Mouse (Mus musculus) c-Kit-positive CD71-positive TER-119-negative erythroid progenitor cells, embryonic 14.5 days (primary cell): ENCODE results near the gene Crtc3.

Source experiments
- DNase-seq: peaks from one replicate; pipeline ENCODE4 v3.0.0-alpha.2; 2013; ENCODE audit warnings: low read depth

Crtc3 gene

DNA sequence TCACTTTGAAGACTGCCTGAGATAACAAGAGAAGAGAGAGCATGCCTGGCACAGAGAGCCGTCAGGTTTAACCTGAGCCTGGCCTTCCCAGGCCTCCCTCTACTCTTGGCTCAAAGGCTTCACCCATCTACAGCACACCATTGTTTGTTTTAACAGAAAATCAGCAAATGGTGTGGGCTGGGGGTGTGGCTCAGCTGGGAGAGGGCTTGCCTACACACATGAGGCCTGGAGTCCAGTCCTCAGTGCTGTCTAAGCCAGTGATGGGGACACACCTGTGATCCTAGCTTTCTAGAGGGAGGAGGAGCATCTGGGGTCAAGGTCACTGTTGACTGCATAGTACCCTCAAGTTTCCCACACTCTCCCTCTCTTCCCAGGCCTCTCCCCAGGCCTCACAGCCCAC lies 6.0 kb downstream of the Crtc3 start:
- no peak for DNase-seq

DNA sequence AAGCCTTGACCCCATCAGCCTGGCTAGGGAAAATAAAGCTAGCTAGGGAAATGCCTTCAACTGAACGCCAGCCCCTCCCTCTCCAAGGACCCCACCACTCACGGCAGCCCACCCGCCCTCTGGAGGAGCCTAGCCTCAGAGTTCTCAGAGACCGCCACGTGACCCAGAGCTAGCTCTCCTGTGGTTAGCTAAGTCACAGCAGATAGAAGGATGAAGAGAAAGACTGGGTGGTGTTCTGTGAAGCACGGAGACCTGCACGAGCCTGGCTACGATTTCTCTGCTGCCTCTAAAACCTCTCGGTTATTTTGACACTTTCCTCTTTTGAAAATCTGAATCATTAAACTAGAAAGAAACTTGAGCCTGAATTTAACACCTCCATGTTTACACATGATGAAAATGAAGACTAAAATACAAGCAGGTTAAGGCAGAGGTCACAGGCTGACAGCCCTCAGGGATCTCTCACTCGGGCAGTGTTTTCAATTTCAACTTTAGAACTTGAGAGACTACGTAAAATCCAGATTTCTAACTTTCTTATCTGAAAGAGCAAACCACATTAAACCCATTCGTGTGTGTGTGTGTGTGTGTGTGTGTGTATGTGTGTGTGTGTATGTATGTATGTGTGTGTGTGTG lies 8.3 kb downstream of the Crtc3 start:
- no peak for DNase-seq

DNA sequence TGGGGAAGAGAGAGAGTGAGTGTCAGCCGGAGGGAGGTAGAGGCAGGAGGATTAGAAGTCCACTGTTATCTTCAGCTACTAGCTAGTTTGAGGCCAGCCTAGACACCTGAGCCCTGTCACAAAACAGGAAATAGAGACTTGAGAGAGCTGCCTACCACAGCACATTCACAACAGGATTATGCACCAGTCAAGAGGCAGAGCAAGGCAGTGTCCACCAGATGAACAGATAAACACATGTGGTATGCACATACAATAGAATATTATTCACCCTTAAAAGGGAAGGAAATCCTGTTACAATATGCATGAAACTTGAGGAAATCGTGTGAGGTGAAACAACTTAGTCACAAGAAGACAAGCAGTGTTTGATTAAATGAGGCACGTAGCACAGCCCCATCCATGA lies 16.4 kb downstream of the Crtc3 start:
- no peak for DNase-seq

GRCm38 (mm10) chr7:80670889-80671288 lies 17.8 kb downstream of the Crtc3 start:
- no peak for DNase-seq

GRCm38 (mm10) chr7:80667190-80667589 lies 21.5 kb downstream of the Crtc3 start:
- no peak for DNase-seq

DNA sequence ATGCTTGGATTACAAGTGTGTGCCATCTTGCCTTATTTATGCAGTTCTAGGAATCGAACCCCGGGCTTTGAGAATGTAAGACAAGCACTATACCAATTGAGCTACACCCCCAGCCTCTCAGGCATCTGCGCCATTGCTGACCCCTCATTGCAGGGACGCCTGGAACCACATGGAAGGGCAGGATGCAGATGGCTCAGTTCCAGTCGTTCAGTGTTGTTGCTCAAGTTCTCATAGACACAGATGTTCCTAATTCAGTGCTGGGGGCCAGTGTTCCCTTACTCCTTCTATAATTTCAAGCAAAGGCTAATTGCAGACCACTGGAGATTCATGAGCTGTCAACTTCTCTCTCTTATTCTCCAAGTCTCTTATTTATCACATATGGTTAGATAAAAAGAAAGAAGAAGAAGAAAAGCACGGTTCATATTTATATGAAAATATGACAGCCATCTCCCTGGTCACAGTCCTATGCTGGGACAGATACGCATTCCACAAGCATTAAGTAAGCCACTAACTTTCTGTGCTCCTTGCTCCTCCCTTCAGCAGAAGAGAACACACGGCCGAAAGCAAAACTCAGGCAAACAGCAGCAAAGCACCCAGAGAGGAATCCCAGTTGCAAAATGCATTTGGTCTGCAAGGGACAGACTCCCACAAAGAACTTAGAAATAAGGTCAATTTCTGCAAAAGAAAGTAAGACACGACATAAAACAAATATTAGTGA lies 22.3 kb downstream of the Crtc3 start:
- DNase-seq, result no peak

- DNase-seq, result no peak
Observed at GRCm38 (mm10) chr7:80661082-80661481, 27.6 kb downstream of the Crtc3 start.

- DNase-seq, result no peak
Observed at GRCm38 (mm10) chr7:80660619-80661018, 28.1 kb downstream of the Crtc3 start.

- no peak for DNase-seq
Observed at GRCm38 (mm10) chr7:80657896-80658295, 30.8 kb downstream of the Crtc3 start.

DNA sequence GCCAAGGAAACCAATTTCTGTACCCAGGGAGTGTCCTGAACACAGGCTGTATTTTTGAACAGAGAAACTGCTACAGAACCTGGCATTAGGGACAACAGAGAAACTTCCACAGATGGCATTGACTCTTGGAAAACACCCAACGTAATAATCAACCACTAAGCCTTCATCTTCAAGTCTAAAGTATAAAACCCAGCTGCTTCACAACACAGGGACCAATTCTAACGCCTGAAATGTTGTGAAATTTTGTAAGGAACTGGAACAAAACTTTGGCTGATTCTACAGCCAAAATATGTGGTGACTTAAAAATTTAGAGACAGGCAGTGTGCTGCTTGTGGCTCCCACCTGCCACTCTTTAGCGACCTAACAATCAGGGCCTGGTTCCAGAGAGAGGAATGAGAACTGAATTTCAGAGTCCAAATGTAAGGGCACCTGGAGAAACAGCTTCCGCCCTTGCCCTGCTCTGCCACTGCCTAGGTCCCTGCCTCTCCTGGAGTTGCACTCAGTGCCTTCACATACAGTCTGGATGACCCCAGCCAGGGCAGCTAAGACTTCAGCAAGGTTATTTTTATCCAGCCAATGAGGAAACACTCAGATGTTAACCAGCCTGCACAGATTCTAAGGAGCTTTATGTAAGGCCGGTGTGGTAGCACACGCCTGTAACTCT lies 33.2 kb downstream of the Crtc3 start:
- no peak for DNase-seq

DNA sequence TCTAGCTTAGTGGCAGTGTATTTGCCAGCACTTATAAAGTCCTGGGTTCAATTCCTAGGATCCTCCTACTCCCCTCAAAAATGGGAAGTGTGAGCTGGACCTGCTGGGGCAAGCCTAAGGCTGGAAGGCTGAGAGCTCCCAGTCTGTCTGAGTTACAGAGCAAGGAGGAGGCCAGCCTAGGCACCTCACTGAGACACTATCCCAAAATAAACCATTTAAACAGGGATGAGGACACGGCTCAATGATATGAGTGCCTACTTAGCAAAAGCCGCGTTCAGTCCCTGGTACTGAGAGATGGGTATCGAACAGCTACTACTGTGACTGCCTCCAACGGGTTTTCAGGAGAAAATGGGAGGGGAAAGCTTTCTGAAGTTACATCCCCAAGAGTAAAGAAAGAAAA lies 33.8 kb downstream of the Crtc3 start:
- DNase-seq, result no peak

- DNase-seq, result no peak
Observed at GRCm38 (mm10) chr7:80654393-80654792, 34.3 kb downstream of the Crtc3 start.

- DNase-seq, result no peak
Observed at GRCm38 (mm10) chr7:80653971-80654370, 34.7 kb downstream of the Crtc3 start.

DNA sequence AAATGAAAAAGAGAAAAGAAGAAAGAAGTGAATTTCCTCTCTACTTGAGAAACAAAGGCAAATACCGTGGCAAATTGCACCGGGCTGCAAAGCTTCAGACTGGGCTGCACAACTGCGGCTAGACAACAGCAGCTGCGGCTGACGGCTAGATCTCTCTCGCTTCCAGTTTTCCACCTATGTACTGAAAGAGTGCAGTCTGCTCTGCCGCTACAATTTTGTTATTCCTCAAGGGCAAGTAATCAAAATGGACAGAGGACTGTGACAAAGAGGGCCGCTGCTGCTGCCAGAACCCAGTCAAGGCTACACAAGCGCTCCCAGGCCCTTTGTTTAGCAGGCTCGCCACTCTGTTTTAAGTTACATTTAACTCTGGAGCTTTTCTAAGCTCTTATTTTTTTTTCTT lies 35.6 kb downstream of the Crtc3 start:
- no peak for DNase-seq

- no peak for DNase-seq
Observed at GRCm38 (mm10) chr7:80652289-80652688, 36.4 kb downstream of the Crtc3 start.

DNA sequence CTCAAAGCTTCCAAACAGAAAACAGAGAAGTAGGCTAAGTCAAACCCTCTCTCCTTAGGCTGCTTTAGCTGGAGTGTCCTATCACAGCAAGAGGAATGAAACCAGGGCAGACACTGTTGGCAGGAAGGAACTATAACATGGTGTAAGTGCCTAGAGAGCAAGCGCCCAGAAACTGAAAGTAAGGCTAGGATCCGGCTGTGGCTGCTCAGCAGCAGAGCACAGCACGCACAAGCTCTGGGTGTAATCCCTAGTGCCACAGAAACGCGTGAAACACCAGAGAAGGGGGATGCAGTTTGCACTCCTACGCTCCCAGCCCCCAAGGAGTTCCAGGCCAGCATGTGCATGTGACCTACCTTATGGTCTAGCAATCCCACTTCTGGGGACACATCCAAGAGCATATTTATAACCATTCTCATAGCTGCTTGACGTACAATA lies 41.2 kb downstream of the Crtc3 start:
- no peak for DNase-seq

DNA sequence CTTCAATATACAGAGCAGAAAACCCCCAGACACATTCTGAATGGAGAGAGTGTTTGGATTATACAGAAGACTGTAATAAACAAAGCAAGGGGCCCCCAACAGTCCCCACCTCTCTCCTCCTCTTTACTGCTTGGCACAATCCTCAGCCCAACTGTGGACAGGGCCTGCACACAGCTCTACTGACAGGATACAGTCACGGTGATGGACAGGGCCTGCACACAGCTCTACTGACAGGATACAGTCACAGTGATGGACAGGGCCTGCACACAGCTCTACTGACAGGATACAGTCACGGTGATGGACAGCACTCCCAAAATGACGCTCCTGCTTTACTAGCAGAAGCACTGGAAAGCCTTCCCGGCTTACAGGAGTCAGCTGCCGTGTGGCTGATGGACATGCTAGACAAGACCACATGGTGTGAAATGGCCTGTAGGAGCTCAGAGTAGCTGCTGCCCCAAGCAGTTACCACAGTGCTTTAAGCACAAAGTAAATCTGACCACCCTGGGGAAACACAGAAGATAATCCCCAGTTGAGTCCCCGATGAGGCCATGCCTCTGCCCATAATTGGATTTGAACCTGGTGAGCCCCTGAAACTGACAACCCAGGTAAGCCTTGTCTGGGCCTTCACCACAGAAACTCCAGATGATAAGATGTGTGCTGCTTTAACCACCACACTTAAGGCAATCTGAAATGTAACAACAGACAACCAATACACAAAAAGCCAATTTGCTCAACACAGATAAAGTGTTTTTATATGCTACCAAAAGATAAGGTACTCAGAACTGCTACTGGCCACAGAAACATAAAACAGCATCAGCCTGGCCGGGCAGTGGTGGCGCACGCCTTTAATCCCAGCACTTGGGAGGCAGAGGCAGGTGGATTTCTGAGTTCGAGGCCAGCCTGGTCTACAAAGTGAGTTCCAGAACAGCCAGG lies 42.3 kb downstream of the Crtc3 start:
- DNase-seq, result no peak

- DNase-seq, result no peak
Observed at GRCm38 (mm10) chr7:80642976-80643666, 45.6 kb downstream of the Crtc3 start.

DNA sequence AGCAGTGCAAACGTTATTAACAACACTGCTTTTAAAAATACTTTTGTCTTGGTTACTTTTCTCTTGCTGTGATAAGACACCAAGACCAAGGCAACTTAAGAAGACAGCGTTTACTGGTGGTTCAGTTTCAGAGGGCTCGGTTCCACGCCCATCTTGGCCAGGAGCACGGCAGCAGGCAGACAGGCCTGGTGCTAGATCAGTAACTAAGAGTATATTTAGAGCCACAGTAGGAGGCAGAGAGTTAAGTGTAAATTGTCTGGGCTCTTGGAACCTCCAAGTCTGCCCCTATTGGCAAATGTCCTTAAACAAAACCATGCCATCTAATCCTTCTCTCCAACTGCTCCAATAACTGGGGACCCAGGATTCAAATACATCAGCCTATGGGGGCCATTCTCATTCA lies 46.1 kb downstream of the Crtc3 start:
- DNase-seq, result no peak

- no peak for DNase-seq
Observed at GRCm38 (mm10) chr7:80641899-80642298, 46.8 kb downstream of the Crtc3 start.

DNA sequence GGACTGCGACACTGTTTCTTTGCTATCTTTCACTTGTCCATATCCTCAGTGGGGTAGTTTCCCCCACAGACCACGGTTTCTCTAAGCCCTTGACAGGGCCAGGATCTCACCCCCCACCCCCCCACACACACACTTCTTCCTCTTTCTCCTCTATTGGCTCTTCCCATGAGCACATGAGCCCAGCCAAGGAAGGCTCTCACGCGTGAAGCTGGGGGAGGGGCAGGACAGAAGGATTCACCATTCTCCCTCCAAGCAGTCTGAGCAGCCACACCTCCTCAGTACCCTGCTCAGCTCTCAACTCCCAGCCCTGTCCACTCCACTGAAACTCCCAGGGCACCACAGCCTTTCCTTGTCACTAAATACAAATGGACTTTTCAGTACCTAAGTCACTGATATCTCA lies 47.2 kb downstream of the Crtc3 start:
- no peak for DNase-seq

DNA sequence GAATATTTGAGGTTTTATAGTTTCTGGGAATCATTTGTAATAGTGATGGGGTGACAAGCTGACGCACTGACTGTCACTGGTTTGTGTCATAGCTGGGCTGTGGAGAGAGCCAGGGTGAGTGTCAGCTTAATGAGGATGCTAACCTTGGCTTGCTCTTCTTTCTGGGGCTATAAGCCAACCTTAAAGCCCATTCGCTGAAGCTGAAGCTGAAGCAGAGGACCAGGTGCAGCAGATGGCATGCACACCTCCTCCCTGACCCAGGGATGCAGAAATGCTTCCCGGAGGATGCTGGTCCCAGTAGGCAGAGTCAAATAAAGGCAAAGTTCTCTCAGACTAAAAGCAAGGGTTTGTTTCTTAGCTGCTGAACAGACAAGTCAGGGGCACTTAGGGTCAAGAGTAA lies 48.7 kb downstream of the Crtc3 start:
- no peak for DNase-seq
